Mouse (Mus musculus): ENCODE data around the gene Il33. TPM values are rescaled to one million over a fixed set of nuclear protein-coding genes. Genes with fewer than 3 reads are reported as not detected.

Gene Il33
- polyA plus RNA-seq, 1 experiment from 2014 or later: 7.0 TPM

DNA sequence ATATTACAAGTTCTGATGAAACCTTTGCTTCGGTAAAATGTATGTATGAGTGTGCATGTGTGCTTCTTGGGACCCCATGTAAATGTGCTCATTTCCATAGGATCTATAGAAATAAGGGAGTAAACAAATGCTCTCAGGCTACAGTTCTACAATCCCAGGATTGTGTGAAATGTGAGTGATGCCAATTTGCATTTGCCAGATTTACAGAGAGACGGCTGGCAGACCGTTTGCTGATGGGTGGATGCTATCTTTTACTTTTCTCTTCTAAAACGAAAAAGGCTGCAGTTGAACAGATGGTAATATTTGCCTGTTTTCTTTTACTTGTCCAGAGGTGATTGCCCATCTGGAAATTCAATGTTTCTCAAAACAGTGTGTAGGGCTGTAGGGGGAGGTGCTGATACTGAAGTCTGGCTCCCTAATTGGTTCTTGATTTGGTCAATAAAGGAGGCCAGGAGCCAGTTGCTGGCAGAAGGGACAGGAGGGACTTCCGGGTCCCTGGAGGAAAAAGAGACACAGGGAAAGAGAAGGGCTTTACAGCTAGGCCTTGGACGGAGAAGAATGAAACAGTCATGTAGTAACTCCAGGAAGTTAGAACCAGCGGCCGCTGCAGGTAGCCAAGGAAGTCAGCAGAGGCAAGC, 54.7 kb downstream of the Il33 start:
- no peak for ATAC-seq
- DNase-seq (ENCODE audit: low read depth, low spot score): no peak
- in situ Hi-C loops (cut with MboI; ENCODE audit: low pct_unique_long_range_greater_than_20kb): loop anchor here (5.0 to 25.0 kb wide), 3 partner anchors 147 to 292 kb away; partner anchors contain the start of gene Mlana
- no peak for TF ChIP-seq CTCF (IDR thresholded peaks at IDR 0.05)
- CTCF ChIA-PET: interaction anchor here (1.8 to 8.6 kb wide), 2 partner anchors 10 to 155 kb away, joined by 5 to 80 read pairs; no protein-coding TSS in a partner anchor
- peaks cover 9% of the 10 kb centered on the region for H3K27me3 ChIP-seq
- POLR2A ChIA-PET: interaction anchor here (0.7 kb wide), 1 partner anchor 153 kb away, joined by 3 read pairs; no protein-coding TSS in a partner anchor

DNA sequence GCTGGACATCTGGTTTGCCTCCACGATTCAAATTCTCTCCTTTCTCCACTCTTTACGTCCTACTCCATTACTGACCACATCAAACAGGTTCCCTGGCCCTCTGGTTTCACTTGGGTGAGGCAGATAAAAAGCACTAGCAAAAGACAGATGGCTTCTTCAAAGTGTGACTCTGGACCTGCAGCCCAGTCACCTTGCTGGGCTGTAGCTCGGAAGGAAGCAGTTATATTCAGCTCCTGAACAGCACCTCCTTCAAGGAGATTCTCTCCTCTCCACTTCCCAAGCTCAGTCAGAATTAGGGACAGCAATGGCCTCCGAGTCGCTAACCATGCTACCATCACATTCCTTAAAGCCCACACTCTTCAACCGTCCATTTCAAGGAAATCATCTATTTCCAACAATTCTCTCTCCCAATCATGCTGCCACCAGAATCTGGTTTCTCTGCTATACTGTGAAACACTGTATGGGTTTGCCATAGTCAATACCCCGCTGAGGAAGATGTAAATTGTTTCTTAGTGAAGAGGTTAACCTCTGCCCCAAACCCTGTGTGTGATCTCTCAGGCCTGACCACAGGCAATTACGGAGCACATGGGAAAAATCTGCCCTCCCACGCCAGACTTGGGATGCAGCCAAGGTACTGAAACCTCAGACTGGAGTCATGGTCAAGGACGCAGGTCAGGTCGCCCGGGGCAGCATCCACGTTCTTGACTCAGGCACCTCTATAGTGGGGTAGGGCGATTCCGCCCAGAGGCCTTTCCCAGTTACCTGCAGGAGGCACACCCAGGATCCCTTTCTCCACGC, 59.5 kb downstream of the Il33 start:
- ATAC-seq: peak; percentile 91
- in situ Hi-C loops (cut with MboI; ENCODE audit: low pct_unique_long_range_greater_than_20kb): loop anchor here (5.0 to 25.0 kb wide), 3 partner anchors 143 to 297 kb away; partner anchors contain the start of gene Mlana
- TF ChIP-seq CTCF (IDR thresholded peaks at IDR 0.05): no peak
- peak; percentile 93 for DNase-seq (ENCODE audit: low read depth, low spot score)
- ChIA-PET CTCF (interaction anchor here (8.6 kb wide), 1 partner anchor 160 kb away, joined by 80 read pairs; no protein-coding TSS in a partner anchor), POLR2A (interaction anchor here (0.7 to 1.4 kb wide), 2 partner anchors 47 to 150 kb away, joined by 3 read pairs; no protein-coding TSS in a partner anchor)
- H3K27me3 ChIP-seq: peaks cover 6% of the 10 kb centered on the region

DNA sequence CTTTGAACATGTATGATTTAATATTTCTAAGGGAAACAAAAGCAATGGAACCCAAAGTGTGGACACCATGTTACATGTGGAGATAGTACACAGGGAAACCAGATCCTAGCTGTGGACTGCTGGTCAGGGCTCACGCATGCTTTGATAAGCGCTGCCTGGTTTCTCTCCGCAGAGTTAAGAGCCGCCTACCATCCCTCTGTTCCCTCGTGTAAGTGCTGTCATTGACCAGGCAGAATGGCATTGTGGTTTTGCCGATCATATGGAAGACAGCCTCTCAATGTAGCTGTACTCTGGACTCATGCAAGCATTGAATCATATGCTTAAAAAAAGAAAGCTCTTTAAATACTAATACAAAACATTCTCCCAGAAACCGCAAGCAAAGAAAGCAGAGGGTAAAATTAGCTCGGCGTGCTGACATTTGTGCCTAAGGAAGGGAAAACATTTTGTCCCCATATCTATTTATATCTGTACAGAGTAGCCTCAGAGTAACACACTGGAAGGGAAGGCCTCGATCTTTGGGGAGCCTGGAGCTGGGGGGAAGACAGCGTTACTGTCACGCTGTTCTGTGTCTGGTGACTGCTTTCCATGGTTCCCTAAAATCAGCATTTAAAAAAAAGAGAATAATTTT, 61.7 kb downstream of the Il33 start:
- TF ChIP-seq CTCF (IDR thresholded peaks at IDR 0.05): no peak
- ChIA-PET CTCF (no interaction called here), POLR2A (no interaction called here)
- DNase-seq (ENCODE audit: low read depth, low spot score) (no peak), ATAC-seq (no peak)
- in situ Hi-C loops (cut with MboI; ENCODE audit: low pct_unique_long_range_greater_than_20kb): loop anchor here (5.0 to 25.0 kb wide), 3 partner anchors 141 to 299 kb away; partner anchors contain the start of gene Mlana
- no peaks in the 10 kb centered on the region for H3K27me3 ChIP-seq

DNA sequence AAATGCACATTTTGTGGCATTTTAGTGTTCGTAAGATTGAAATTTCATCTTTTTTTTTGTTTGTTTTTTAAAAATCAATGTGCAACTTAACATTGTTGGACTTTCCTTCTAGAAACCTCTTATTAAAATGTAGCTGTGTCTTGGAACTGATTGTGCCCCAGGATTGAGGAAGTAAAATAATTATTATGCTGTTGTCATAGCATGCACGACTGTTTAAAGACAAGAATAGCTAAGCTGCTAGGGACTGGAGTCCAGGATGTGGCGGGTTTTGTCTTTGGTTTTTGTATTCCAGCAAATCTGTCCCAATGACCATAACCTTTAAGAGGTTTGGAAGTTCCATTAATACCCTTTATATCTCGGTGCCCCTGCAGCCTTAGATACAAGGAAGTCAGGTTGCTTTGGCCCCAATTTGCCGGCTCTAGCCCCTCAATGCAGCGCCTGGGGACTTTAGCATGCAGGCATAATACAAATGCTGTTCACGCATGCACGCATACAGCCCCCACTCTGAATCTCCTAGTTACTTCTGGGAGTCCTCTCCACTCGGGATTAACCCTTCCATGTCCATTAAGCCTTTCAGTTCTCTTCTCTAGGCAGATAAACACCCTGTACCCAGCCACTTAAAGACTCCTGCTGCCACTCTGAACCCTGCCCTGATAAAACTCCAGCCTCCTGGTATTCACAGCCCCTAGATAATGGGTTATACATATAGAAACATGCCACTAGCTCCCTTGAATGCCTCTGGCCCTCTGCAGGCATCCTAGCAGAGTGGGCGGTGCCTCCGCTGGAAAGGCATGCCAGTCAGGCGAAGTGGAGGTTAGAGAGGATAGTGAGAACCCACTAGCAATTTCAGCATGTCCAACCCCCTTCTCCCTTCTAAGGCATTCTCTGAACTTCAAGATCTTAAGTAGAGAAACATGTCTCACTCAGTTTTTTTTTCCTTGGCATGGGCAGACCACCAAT, 75.8 kb downstream of the Il33 start:
- DNase-seq (ENCODE audit: low read depth, low spot score) (no peak), ATAC-seq (no peak)
- ChIA-PET CTCF (interaction anchor here (1.2 to 1.5 kb wide), 2 partner anchors 22 to 55 kb away, joined by 3 read pairs; no protein-coding TSS in a partner anchor), POLR2A (no interaction called here)
- no peak for TF ChIP-seq CTCF (IDR thresholded peaks at IDR 0.05)
- in situ Hi-C loops (cut with MboI; ENCODE audit: low pct_unique_long_range_greater_than_20kb): no loop called here
- H3K27me3 ChIP-seq: peaks cover 24% of the 10 kb centered on the region

DNA sequence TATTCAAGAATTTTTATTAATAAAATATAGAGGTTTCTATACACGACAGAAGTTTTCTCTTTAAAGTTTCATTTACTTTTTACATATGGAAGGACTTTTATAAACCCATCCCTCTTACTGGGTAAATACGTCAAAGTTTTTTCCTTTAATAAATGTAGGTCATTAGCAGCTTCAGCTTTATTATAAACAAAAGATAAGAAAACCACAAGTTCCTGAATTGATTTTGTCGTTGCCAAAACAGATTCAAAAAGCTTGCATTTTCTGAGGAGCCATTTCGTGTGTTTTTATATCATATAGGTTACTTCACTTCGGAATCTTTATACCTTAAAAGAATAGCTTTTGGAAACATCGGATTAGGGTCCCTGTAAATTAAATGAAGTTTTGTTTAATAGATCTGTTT, 76.6 kb downstream of the Il33 start:
- H3K27me3 ChIP-seq: peaks cover 24% of the 10 kb centered on the region
- CTCF ChIA-PET: interaction anchor here (1.2 kb wide), 1 partner anchor 56 kb away, joined by 3 read pairs; no protein-coding TSS in a partner anchor
- no peak for ATAC-seq

DNA sequence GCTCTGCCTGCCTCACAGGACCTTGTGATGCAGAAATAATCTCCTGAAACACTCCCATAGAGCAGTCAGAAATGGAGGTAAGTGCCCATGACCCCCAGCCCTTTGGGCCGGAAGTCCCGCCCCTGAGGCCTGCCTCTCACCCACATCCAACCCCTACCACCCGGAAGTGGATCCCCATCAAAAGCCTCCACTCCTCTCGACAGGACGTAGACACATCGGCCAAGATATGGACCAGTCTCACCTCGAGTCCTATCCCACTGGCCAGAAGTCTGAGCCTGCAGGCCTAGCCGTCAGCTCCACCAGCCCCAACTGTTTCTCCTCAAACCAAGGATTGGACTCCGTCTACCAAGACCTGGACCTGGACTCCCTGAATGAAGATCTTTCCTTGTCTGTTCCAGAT, 78.7 kb downstream of the Il33 start, which contains the start of gene Trpd52l3:
TSS of gene Trpd52l3 (plus strand) at position 170 of the 400 bp plus-strand sequence.
- ChIA-PET POLR2A (no interaction called here), CTCF (interaction anchor here (0.7 kb wide), 1 partner anchor 11 kb away, joined by 3 read pairs; no protein-coding TSS in a partner anchor)
- ATAC-seq: no peak
- H3K27me3 ChIP-seq: peaks cover 26% of the 10 kb centered on the region
- no peak for TF ChIP-seq CTCF (IDR thresholded peaks at IDR 0.05)
- no peak for DNase-seq (ENCODE audit: low read depth, low spot score)
- in situ Hi-C loops (cut with MboI; ENCODE audit: low pct_unique_long_range_greater_than_20kb): no loop called here

More for the DNA sequence above, 76.6 kb downstream of the Il33 start:
- POLR2A ChIA-PET: interaction anchor here (0.5 kb wide), 1 partner anchor 59 kb away, joined by 3 read pairs; no protein-coding TSS in a partner anchor
- in situ Hi-C loops (cut with MboI; ENCODE audit: low pct_unique_long_range_greater_than_20kb): no loop called here
- DNase-seq (ENCODE audit: low read depth, low spot score): no peak
- TF ChIP-seq CTCF (IDR thresholded peaks at IDR 0.05): no peak

DNA sequence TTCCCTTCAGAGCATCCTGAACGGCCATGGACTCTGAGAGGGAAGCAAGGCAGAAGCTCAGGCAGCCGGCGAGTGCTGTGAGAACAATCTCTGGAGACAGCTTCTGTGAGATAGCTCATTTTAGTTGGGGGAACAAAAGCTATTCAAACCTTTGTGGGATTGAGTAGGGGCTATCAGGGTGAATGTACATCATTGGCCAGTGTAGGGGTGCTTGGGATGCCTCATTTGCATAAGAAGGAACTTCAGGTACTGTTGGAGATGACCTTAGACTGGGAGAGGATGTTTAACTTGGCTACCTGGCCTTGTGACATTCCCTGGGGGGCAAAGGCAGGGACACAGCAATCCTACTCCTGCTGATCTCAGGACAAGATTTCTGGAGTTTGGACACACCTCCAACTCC, 81.5 kb downstream of the Il33 start:
- POLR2A ChIA-PET: no interaction called here
- ATAC-seq: no peak

More for the DNA sequence above, 81.5 kb downstream of the Il33 start:
- no peak for DNase-seq (ENCODE audit: low read depth, low spot score)
- H3K27me3 ChIP-seq: peaks cover 17% of the 10 kb centered on the region
- TF ChIP-seq CTCF (IDR thresholded peaks at IDR 0.05): no peak
- in situ Hi-C loops (cut with MboI; ENCODE audit: low pct_unique_long_range_greater_than_20kb): no loop called here
- CTCF ChIA-PET: no interaction called here

Other genes starting within 250 kb of the Il33 start
- gene Mlana, start 227.3 kb upstream of the Il33 start, polyA plus RNA-seq (2021): 0.31 TPM
- gene 9930021J03Rik, start 119.1 kb upstream of the Il33 start, polyA plus RNA-seq (2021): 27.8 TPM
- gene Ranbp6, start 112.1 kb upstream of the Il33 start, polyA plus RNA-seq (2021): 16.1 TPM
- not detected for gene Trpd52l3, start 78.7 kb downstream of the Il33 start, polyA plus RNA-seq (2021)
- 65.1 TPM for gene Uhrf2, start 105.4 kb downstream of the Il33 start, polyA plus RNA-seq (2021)